Mouse (Mus musculus) lung, adult 2 months (tissue): ENCODE data around the gene Sppl3.

Experiments used
- CTCF ChIP-seq: fragments of 200-500 bp; IDR thresholded peaks from 2 replicates; pipeline ENCODE4 v1.5.1; 2011; ENCODE audit warnings: mild to moderate bottlenecking, low read length, control low read depth; ENCODE audit not compliant: insufficient read depth
- POLR2A ChIP-seq: fragments of 200-500 bp; IDR thresholded peaks from 2 replicates; pipeline ENCODE4 v1.6.1; 2011; ENCODE audit warnings: low read depth, mild to moderate bottlenecking, control low read depth, low read length, borderline replicate concordance; ENCODE audit errors: extremely low read depth

- TF ChIP-seq CTCF (peak; percentile 34; the same call in 1 of the 2 replicates), POLR2A (no peak)
These were observed 32.1 kb upstream of the Sppl3 start for GRCm38 (mm10) chr5:114978888-114979249.
